Mouse (Mus musculus): ENCODE data around the gene Zpr1. TPM values are rescaled to one million over a fixed set of nuclear protein-coding genes. Genes with fewer than 3 reads are reported as not detected.
"Not testable (repeated sequence)": the region's sequence is repeated elsewhere in the genome, so short reads cannot be mapped to it uniquely, and the experiment has no call there.

Gene Zpr1
- polyA plus RNA-seq, 1 experiment from 2014 or later = 62.5 TPM

- not testable (repeated sequence) for H3K9me3 ChIP-seq, H3K27ac ChIP-seq, H3K4me1 ChIP-seq, H3K4me3 ChIP-seq, H3K36me3 ChIP-seq
- DNase-seq (ENCODE audit: low spot score) = peak; percentile 47
- WGBS = 90% methylated on average over 6 of the region's 6 CpGs
- H3K27me3 ChIP-seq (ENCODE audit: insufficient read depth, poor library complexity, severe bottlenecking) = peaks cover 21% of the 10 kb centered on the region; the same call in 1 of the 2 replicates
Measured at GRCm38 (mm10) chr9:46319886-46320285, 47.0 kb downstream of the Zpr1 start, which contains the start of gene 4931429L15Rik. TSS of gene 4931429L15Rik (minus strand) at chr9:46319986.

- H3K27me3 ChIP-seq (ENCODE audit: insufficient read depth, poor library complexity, severe bottlenecking) = peaks cover 21% of the 10 kb centered on the region; the same call in 1 of the 2 replicates
- 77% methylated on average over 2 of the region's 2 CpGs for WGBS
- peaks cover 3% of the 10 kb centered on the region; the same call in 1 of the 2 replicates for H3K9me3 ChIP-seq
- H3K36me3 ChIP-seq = no peaks in the 10 kb centered on the region
- H3K4me1 ChIP-seq = 0 out of 2 replicates have a peak, but pooled peaks cover 3% of the 10 kb centered on the region
- H3K4me3 ChIP-seq = no peak overlapping the region
- DNase-seq (ENCODE audit: low spot score) = peak; percentile 58
- no peak overlapping the region for H3K27ac ChIP-seq
Measured at GRCm38 (mm10) chr9:46320461-46320860, 47.6 kb downstream of the Zpr1 start.

- no peak overlapping the region for H3K4me3 ChIP-seq
- peak; percentile 51 for DNase-seq (ENCODE audit: low spot score)
- 89% methylated on average over 11 of the region's 11 CpGs for WGBS
- no peak overlapping the region for H3K27ac ChIP-seq
- peaks cover 25% of the 10 kb centered on the region; the same call in 1 of the 2 replicates for H3K27me3 ChIP-seq (ENCODE audit: insufficient read depth, poor library complexity, severe bottlenecking)
- H3K9me3 ChIP-seq = no peaks in the 10 kb centered on the region
- H3K4me1 ChIP-seq = peaks cover 22% of the 10 kb centered on the region
- no peaks in the 10 kb centered on the region for H3K36me3 ChIP-seq
Measured at GRCm38 (mm10) chr9:46326694-46327405, 54.0 kb downstream of the Zpr1 start.

GRCm38 (mm10) chr9:46327706-46328571, 55.1 kb downstream of the Zpr1 start:
- H3K27me3 ChIP-seq (ENCODE audit: insufficient read depth, poor library complexity, severe bottlenecking) = peaks cover 21% of the 10 kb centered on the region
- H3K36me3 ChIP-seq = no peaks in the 10 kb centered on the region
- peak overlapping the region; percentile 86 for H3K27ac ChIP-seq
- peak overlapping the region; percentile 53 for H3K4me3 ChIP-seq
- peak; percentile 71 for DNase-seq (ENCODE audit: low spot score)
- 63% methylated on average over 25 of the region's 25 CpGs for WGBS
- H3K4me1 ChIP-seq = peaks cover 22% of the 10 kb centered on the region
- H3K9me3 ChIP-seq = no peaks in the 10 kb centered on the region

- Histone ChIP-seq H3K36me3 (no peaks in the 10 kb centered on the region), H3K27me3 (ENCODE audit: insufficient read depth, poor library complexity, severe bottlenecking) (peaks cover 28% of the 10 kb centered on the region), H3K9me3 (no peaks in the 10 kb centered on the region), H3K4me1 (peaks cover 22% of the 10 kb centered on the region), H3K27ac (peak overlapping the region; percentile 86), H3K4me3 (peak overlapping the region; percentile 53)
- DNase-seq (ENCODE audit: low spot score) = peak; percentile 78
- 4% methylated on average over 30 of the region's 30 CpGs for WGBS
Measured at GRCm38 (mm10) chr9:46328572-46329249, 55.8 kb downstream of the Zpr1 start.

- Histone ChIP-seq H3K27ac (peak overlapping the region; percentile 86), H3K36me3 (no peaks in the 10 kb centered on the region)
- 1% methylated on average over 19 of the region's 19 CpGs for WGBS
Measured at GRCm38 (mm10) chr9:46329250-46329648, 56.4 kb downstream of the Zpr1 start.

GRCm38 (mm10) chr9:46329801-46330585, 57.1 kb downstream of the Zpr1 start:
- no peaks in the 10 kb centered on the region for H3K9me3 ChIP-seq
- H3K4me3 ChIP-seq = peak overlapping the region; percentile 53; the same call in 1 of the 2 replicates
- peak; percentile 70 for DNase-seq (ENCODE audit: low spot score)
- H3K27ac ChIP-seq = 0 out of 2 replicates have a peak overlapping the region, but pooled peaks have one; percentile 16
- H3K36me3 ChIP-seq = no peaks in the 10 kb centered on the region
- peaks cover 41% of the 10 kb centered on the region for H3K27me3 ChIP-seq (ENCODE audit: insufficient read depth, poor library complexity, severe bottlenecking)
- WGBS = 10% methylated on average over 24 of the region's 24 CpGs
- H3K4me1 ChIP-seq = peaks cover 28% of the 10 kb centered on the region

More at GRCm38 (mm10) chr9:46329250-46329648, 56.4 kb downstream of the Zpr1 start:
- Histone ChIP-seq H3K9me3 (no peaks in the 10 kb centered on the region), H3K4me3 (peak overlapping the region; percentile 53), H3K27me3 (ENCODE audit: insufficient read depth, poor library complexity, severe bottlenecking) (peaks cover 33% of the 10 kb centered on the region), H3K4me1 (peaks cover 22% of the 10 kb centered on the region)
- peak; percentile 84 for DNase-seq (ENCODE audit: low spot score)

GRCm38 (mm10) chr9:46330586-46330895, 57.7 kb downstream of the Zpr1 start:
- H3K27me3 ChIP-seq (ENCODE audit: insufficient read depth, poor library complexity, severe bottlenecking) = peaks cover 46% of the 10 kb centered on the region
- DNase-seq (ENCODE audit: low spot score) = no peak
- no peak overlapping the region for H3K4me3 ChIP-seq
- peaks cover 28% of the 10 kb centered on the region for H3K4me1 ChIP-seq
- WGBS = 27% methylated on average over 6 of the region's 6 CpGs
- no peaks in the 10 kb centered on the region for H3K36me3 ChIP-seq
- no peaks in the 10 kb centered on the region for H3K9me3 ChIP-seq
- 0 out of 2 replicates have a peak overlapping the region, but pooled peaks have one; percentile 16 for H3K27ac ChIP-seq

- H3K36me3 ChIP-seq = no peaks in the 10 kb centered on the region
- H3K4me3 ChIP-seq = no peak overlapping the region
- no peak overlapping the region for H3K27ac ChIP-seq
- peaks cover 28% of the 10 kb centered on the region for H3K4me1 ChIP-seq
- DNase-seq (ENCODE audit: low spot score) = peak; percentile 68
- H3K27me3 ChIP-seq (ENCODE audit: insufficient read depth, poor library complexity, severe bottlenecking) = peaks cover 53% of the 10 kb centered on the region
- no peaks in the 10 kb centered on the region for H3K9me3 ChIP-seq
- whole genome bisulfite sequencing = 74% methylated on average over 1 of the region's 1 CpGs
Measured at GRCm38 (mm10) chr9:46331301-46331700, 58.4 kb downstream of the Zpr1 start.

Other genes with a start within 250 kb of the Zpr1 start
- gene Apoa1, start 44.5 kb upstream of the Zpr1 start, polyA plus RNA-seq (2016; fragmentation: Nextera tagmentation; extraction: Ambion mirVana) = 4.3 and 124 TPM in 2 replicates
- not detected in 2 replicates for gene Apoc3, start 37.4 kb upstream of the Zpr1 start, polyA plus RNA-seq (2016; fragmentation: Nextera tagmentation; extraction: Ambion mirVana)
- gene Apoa4, start 32.4 kb upstream of the Zpr1 start, polyA plus RNA-seq (2016; fragmentation: Nextera tagmentation; extraction: Ambion mirVana) = 0.07 and 1.2 TPM in 2 replicates
- 0.23 TPM in 1 of 2 replicates, not detected in the other for gene Apoa5, start 4.4 kb upstream of the Zpr1 start, polyA plus RNA-seq (2016; fragmentation: Nextera tagmentation; extraction: Ambion mirVana)
- gene Bud13, start 9.9 kb downstream of the Zpr1 start, polyA plus RNA-seq (2016; fragmentation: Nextera tagmentation; extraction: Ambion mirVana) = 16.8 and 22.8 TPM in 2 replicates
- not detected in 2 replicates for gene 4931429L15Rik, start 46.9 kb downstream of the Zpr1 start, polyA plus RNA-seq (2016; fragmentation: Nextera tagmentation; extraction: Ambion mirVana)

Data from heart, embryonic 10.5 days (tissue).